Mouse (Mus musculus): ENCODE results near the gene Syp. TPM values are rescaled to one million over a fixed set of nuclear protein-coding genes. Genes with fewer than 3 reads are reported as not detected.
A peak's percentile ranks its signal among the peaks of the same experiment; 100 is the strongest.

Gene Syp
- polyA plus RNA-seq, 1 experiment from 2014 or later = 62.0 TPM

- WGBS = 76% methylated on average over 21 of the region's 21 CpGs
These were observed 27.6 kb downstream of the Syp start for GRCm38 (mm10) chrX:7665739-7666502.

GRCm38 (mm10) chrX:7670390-7670881, 32.2 kb downstream of the Syp start:
- Histone ChIP-seq H3K9ac (peak overlapping the region; percentile 59), H3K4me2 (peak overlapping the region; percentile 58), H3K4me3 (peak overlapping the region; percentile 43), H3K9me3 (replicated peaks) (no peaks in the 10 kb centered on the region; the same call in 1 of the 2 replicates), H3K27me3 (no peaks in the 10 kb centered on the region), H3K4me1 (no peaks in the 10 kb centered on the region), H3K27ac (peak overlapping the region; percentile 65), H3K36me3 (ENCODE audit: poor library complexity, severe bottlenecking) (peaks cover 8% of the 10 kb centered on the region; the same call in 1 of the 2 replicates)
- 20% methylated on average over 19 of the region's 19 CpGs for WGBS
- peak; percentile 81 for ATAC-seq

More at GRCm38 (mm10) chrX:7665739-7666502, 27.6 kb downstream of the Syp start:
- H3K4me3 ChIP-seq = no peak overlapping the region
- peaks cover 8% of the 10 kb centered on the region; the same call in 1 of the 2 replicates for H3K36me3 ChIP-seq (ENCODE audit: poor library complexity, severe bottlenecking)
- no peak overlapping the region for H3K4me2 ChIP-seq
- H3K4me1 ChIP-seq = no peaks in the 10 kb centered on the region
- H3K9me3 ChIP-seq (replicated peaks) = no peaks in the 10 kb centered on the region
- H3K9ac ChIP-seq = no peak overlapping the region
- no peaks in the 10 kb centered on the region for H3K27me3 ChIP-seq
- no peak overlapping the region for H3K27ac ChIP-seq
- ATAC-seq = no peak

GRCm38 (mm10) chrX:7670921-7671623, 32.8 kb downstream of the Syp start, which contains the start of gene Plp2:
TSS of gene Plp2 (minus strand) at chrX:7671390.
- Histone ChIP-seq H3K4me2 (peak within 1 kb of the TSS; percentile 58), H3K4me3 (peak within 1 kb of the TSS; percentile 43), H3K36me3 (ENCODE audit: poor library complexity, severe bottlenecking) (peaks cover 8% of the 10 kb centered on the region; the same call in 1 of the 2 replicates), H3K9me3 (replicated peaks) (no peaks in the 10 kb centered on the region; the same call in 1 of the 2 replicates), H3K27me3 (no peaks in the 10 kb centered on the region), H3K4me1 (no peaks in the 10 kb centered on the region), H3K27ac (peak within 1 kb of the TSS; percentile 65), H3K9ac (peak within 1 kb of the TSS; percentile 59)
- WGBS = 18% methylated on average over 20 of the region's 36 CpGs
- ATAC-seq = peak; percentile 72

GRCm38 (mm10) chrX:7672739-7673138, 34.5 kb downstream of the Syp start:
- 66% methylated on average over 6 of the region's 6 CpGs for whole genome bisulfite sequencing
- ATAC-seq = no peak
- H3K4me1 ChIP-seq = no peaks in the 10 kb centered on the region

GRCm38 (mm10) chrX:7673578-7674281, 35.5 kb downstream of the Syp start:
- Histone ChIP-seq H3K27ac (no peak overlapping the region), H3K4me2 (peak overlapping the region; percentile 47; the same call in 1 of the 2 replicates), H3K4me1 (no peaks in the 10 kb centered on the region), H3K27me3 (no peaks in the 10 kb centered on the region), H3K4me3 (no peak overlapping the region), H3K9me3 (replicated peaks) (no peaks in the 10 kb centered on the region; the same call in none of the 2 replicates), H3K36me3 (ENCODE audit: poor library complexity, severe bottlenecking) (no peaks in the 10 kb centered on the region), H3K9ac (no peak overlapping the region)
- WGBS = 54% methylated on average over 12 of the region's 12 CpGs
- no peak for ATAC-seq

More at GRCm38 (mm10) chrX:7672739-7673138, 34.5 kb downstream of the Syp start:
- no peak overlapping the region for H3K27ac ChIP-seq
- no peaks in the 10 kb centered on the region; the same call in none of the 2 replicates for H3K9me3 ChIP-seq (replicated peaks)
- H3K4me3 ChIP-seq = no peak overlapping the region
- H3K36me3 ChIP-seq (ENCODE audit: poor library complexity, severe bottlenecking) = no peaks in the 10 kb centered on the region
- H3K9ac ChIP-seq = no peak overlapping the region
- H3K27me3 ChIP-seq = no peaks in the 10 kb centered on the region
- H3K4me2 ChIP-seq = no peak overlapping the region

- Histone ChIP-seq H3K36me3 (ENCODE audit: poor library complexity, severe bottlenecking) (no peaks in the 10 kb centered on the region), H3K9me3 (replicated peaks) (no peaks in the 10 kb centered on the region; the same call in none of the 2 replicates), H3K27ac (no peak overlapping the region), H3K4me1 (no peaks in the 10 kb centered on the region), H3K4me2 (peak overlapping the region; percentile 47), H3K9ac (no peak overlapping the region), H3K4me3 (peak overlapping the region; percentile 17), H3K27me3 (no peaks in the 10 kb centered on the region)
- WGBS = 26% methylated on average over 28 of the region's 28 CpGs
- peak; percentile 34; the same call in 1 of the 2 replicates for ATAC-seq
These were observed 36.2 kb downstream of the Syp start for GRCm38 (mm10) chrX:7674284-7675000.

GRCm38 (mm10) chrX:7675001-7675380, 36.7 kb downstream of the Syp start:
- no peaks in the 10 kb centered on the region for H3K4me1 ChIP-seq
- no peak; the same call in 1 of the 2 replicates for ATAC-seq
- H3K9ac ChIP-seq = no peak overlapping the region
- H3K4me3 ChIP-seq = peak overlapping the region; percentile 17; the same call in 1 of the 2 replicates
- no peaks in the 10 kb centered on the region for H3K27me3 ChIP-seq
- H3K27ac ChIP-seq = no peak overlapping the region
- H3K36me3 ChIP-seq (ENCODE audit: poor library complexity, severe bottlenecking) = no peaks in the 10 kb centered on the region
- peak overlapping the region; percentile 47 for H3K4me2 ChIP-seq
- no peaks in the 10 kb centered on the region; the same call in none of the 2 replicates for H3K9me3 ChIP-seq (replicated peaks)
- 32% methylated on average over 10 of the region's 10 CpGs for WGBS

GRCm38 (mm10) chrX:7678986-7679385, 40.7 kb downstream of the Syp start:
- H3K4me2 ChIP-seq = no peak overlapping the region
- no peaks in the 10 kb centered on the region for H3K27me3 ChIP-seq
- no peak for ATAC-seq
- H3K27ac ChIP-seq = no peak overlapping the region
- 51% methylated on average over 3 of the region's 3 CpGs for WGBS
- H3K9me3 ChIP-seq (replicated peaks) = no peaks in the 10 kb centered on the region; the same call in none of the 2 replicates
- H3K9ac ChIP-seq = no peak overlapping the region
- no peaks in the 10 kb centered on the region for H3K4me1 ChIP-seq
- H3K36me3 ChIP-seq (ENCODE audit: poor library complexity, severe bottlenecking) = no peaks in the 10 kb centered on the region
- H3K4me3 ChIP-seq = no peak overlapping the region

- peak; percentile 96 for ATAC-seq
- WGBS = 13% methylated on average over 27 of the region's 27 CpGs
- no peaks in the 10 kb centered on the region; the same call in none of the 2 replicates for H3K9me3 ChIP-seq (replicated peaks)
- no peak overlapping the region for H3K27ac ChIP-seq
- H3K4me3 ChIP-seq = peak overlapping the region; percentile 25
- no peaks in the 10 kb centered on the region for H3K36me3 ChIP-seq (ENCODE audit: poor library complexity, severe bottlenecking)
- H3K9ac ChIP-seq = no peak overlapping the region; the same call in 1 of the 2 replicates
- no peaks in the 10 kb centered on the region for H3K4me1 ChIP-seq
- H3K4me2 ChIP-seq = peak overlapping the region; percentile 54
- no peaks in the 10 kb centered on the region for H3K27me3 ChIP-seq
These were observed 41.3 kb downstream of the Syp start for GRCm38 (mm10) chrX:7679405-7680056.

- H3K9ac ChIP-seq = no peak overlapping the region; the same call in 1 of the 2 replicates
These were observed 41.8 kb downstream of the Syp start for GRCm38 (mm10) chrX:7680057-7680412.

More at GRCm38 (mm10) chrX:7680057-7680412, 41.8 kb downstream of the Syp start:
- peak; percentile 50 for ATAC-seq
- H3K4me2 ChIP-seq = peak overlapping the region; percentile 54
- WGBS = 17% methylated on average over 12 of the region's 12 CpGs
- H3K9me3 ChIP-seq (replicated peaks) = no peaks in the 10 kb centered on the region; the same call in none of the 2 replicates
- H3K27me3 ChIP-seq = no peaks in the 10 kb centered on the region
- no peaks in the 10 kb centered on the region for H3K4me1 ChIP-seq
- no peak overlapping the region for H3K27ac ChIP-seq
- peak overlapping the region; percentile 25 for H3K4me3 ChIP-seq
- H3K36me3 ChIP-seq (ENCODE audit: poor library complexity, severe bottlenecking) = no peaks in the 10 kb centered on the region

All from forebrain, embryonic 13.5 days (tissue).